Mouse (Mus musculus) stomach, postnatal 0 days (tissue): ENCODE measurements at regions not wholly inside any gene's neighbourhood (a gene's known extent, or its start where the extent isn't known, plus 50 kb on each side); places are given as distances from the start of the nearest gene placed in this dataset.

Experiments used
- ATAC-seq: fragments of 200-750 bp; cut with Nextera tagmentation; 2 replicates; pipeline ENCODE4 v1.8.0; 2017; ENCODE audit not compliant: low FRiP score, low TSS enrichment
- DNase-seq: peaks from one replicate; pipeline ENCODE4 v3.0.0-alpha.2; 2016; ENCODE audit warnings: low spot score
- H3K27ac ChIP-seq: fragments of 300-500 bp; sonication (generic); replicated peaks from 2 replicates; pipeline ENCODE4 v1.5.1; 2014; ENCODE audit warnings: mild to moderate bottlenecking, control low read depth
- H3K27me3 ChIP-seq: fragments of 300-500 bp; sonication (generic); 2 replicates; pipeline ENCODE4 v1.6.1; 2014; ENCODE audit warnings: low read length; ENCODE audit not compliant: control insufficient read depth, insufficient read depth
- H3K36me3 ChIP-seq: fragments of 300-500 bp; sonication (generic); 2 replicates; pipeline ENCODE4 v1.6.1; 2014; ENCODE audit warnings: low read length, mixed read lengths; ENCODE audit not compliant: control insufficient read depth, insufficient read depth
- H3K4me1 ChIP-seq: fragments of 300-500 bp; sonication (generic); replicated peaks from 2 replicates; pipeline ENCODE4 v1.6.1; 2014; ENCODE audit warnings: antibody characterized with exemption; ENCODE audit not compliant: control insufficient read depth, insufficient read depth
- H3K4me2 ChIP-seq: fragments of 300-500 bp; sonication (generic); replicated peaks from 2 replicates; pipeline ENCODE4 v1.6.1; 2014; ENCODE audit warnings: low read depth, mild to moderate bottlenecking, control low read depth, moderate library complexity
- H3K4me3 ChIP-seq: fragments of 300-500 bp; sonication (generic); 2 replicates; pipeline ENCODE4 v1.5.1; 2014; ENCODE audit warnings: low read depth, low read length, control low read depth
- H3K9ac ChIP-seq: fragments of 300-500 bp; sonication (generic); 2 replicates; pipeline ENCODE4 v1.6.1; 2014; ENCODE audit warnings: mild to moderate bottlenecking, low read length, control low read depth, mixed read lengths
- H3K9me3 ChIP-seq: fragments of 300-500 bp; sonication (generic); 2 replicates; pipeline ENCODE4 v1.6.1; 2016; ENCODE audit warnings: low read length; ENCODE audit not compliant: control insufficient read depth
- CTCF ChIP-seq: IDR thresholded peaks from 2 replicates; pipeline ENCODE4 v1.5.1; 2016; ENCODE audit warnings: antibody characterized with exemption, low read depth, mild to moderate bottlenecking, moderate library complexity
- EP300 ChIP-seq: optimal IDR thresholded peaks from 2 replicates; pipeline ENCODE3; 2016; ENCODE audit warnings: antibody characterized with exemption
- WGBS: fragments of 180-500 bp; shearing (Covaris S2); extraction: QIAGEN DNeasy Blood & Tissue Kit; methylation state at CpG from one replicate; pipeline ENCODE4 v1.1.7; 2014; 5-methylcytosine and 5-hydroxymethylcytosine counted together

GRCm38 (mm10) chr15:16130862-16131261, 597.7 kb upstream of the Cdh9 start:
- Histone ChIP-seq H3K27me3 (no peaks in the 10 kb centered on the region), H3K4me2 (no peak overlapping the region), H3K9ac (no peak overlapping the region), H3K27ac (no peak overlapping the region), H3K4me1 (no peaks in the 10 kb centered on the region), H3K4me3 (no peak overlapping the region), H3K36me3 (no peaks in the 10 kb centered on the region), H3K9me3 (no peaks in the 10 kb centered on the region)
- TF ChIP-seq EP300 (no peak), CTCF (no peak)
- no peak for DNase-seq
- ATAC-seq, result no peak

GRCm38 (mm10) chr15:16158164-16158563, 570.4 kb upstream of the Cdh9 start:
- Histone ChIP-seq H3K4me2 (no peak overlapping the region), H3K27ac (no peak overlapping the region), H3K9me3 (no peaks in the 10 kb centered on the region), H3K4me3 (no peak overlapping the region), H3K9ac (no peak overlapping the region), H3K27me3 (no peaks in the 10 kb centered on the region), H3K4me1 (no peaks in the 10 kb centered on the region), H3K36me3 (no peaks in the 10 kb centered on the region)
- ATAC-seq, result no peak
- no peak for TF ChIP-seq EP300
- TF ChIP-seq CTCF, result no peak
- DNase-seq, result no peak
- WGBS, result 47% methylated on average over 5 of the region's 5 CpGs

DNA sequence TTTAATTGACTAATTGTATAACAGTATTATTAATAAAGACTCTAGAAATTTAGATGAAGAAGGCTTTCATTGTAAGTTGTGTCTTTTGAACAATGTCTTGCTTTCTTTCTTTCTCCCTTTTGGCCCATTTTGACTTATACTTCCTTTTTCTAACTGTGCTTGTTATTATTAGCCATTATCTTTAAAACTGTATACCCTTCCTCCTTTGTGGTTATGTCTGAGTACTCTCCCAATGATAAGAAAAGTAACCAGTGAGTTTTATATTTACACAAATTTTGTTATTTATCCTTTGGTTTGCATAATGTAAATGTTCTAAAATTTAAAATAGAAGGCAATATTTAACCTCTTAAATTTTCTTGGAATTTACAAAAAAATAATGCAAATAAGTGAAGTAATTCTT, 564.6 kb upstream of the Cdh9 start:
- Histone ChIP-seq H3K4me2 (no peak overlapping the region), H3K4me3 (no peak overlapping the region), H3K27ac (no peak overlapping the region), H3K36me3 (no peaks in the 10 kb centered on the region), H3K9ac (no peak overlapping the region), H3K27me3 (no peaks in the 10 kb centered on the region), H3K9me3 (no peaks in the 10 kb centered on the region), H3K4me1 (no peaks in the 10 kb centered on the region)
- ATAC-seq (no peak), DNase-seq (no peak)
- TF ChIP-seq CTCF, result no peak
- TF ChIP-seq EP300, result no peak

DNA sequence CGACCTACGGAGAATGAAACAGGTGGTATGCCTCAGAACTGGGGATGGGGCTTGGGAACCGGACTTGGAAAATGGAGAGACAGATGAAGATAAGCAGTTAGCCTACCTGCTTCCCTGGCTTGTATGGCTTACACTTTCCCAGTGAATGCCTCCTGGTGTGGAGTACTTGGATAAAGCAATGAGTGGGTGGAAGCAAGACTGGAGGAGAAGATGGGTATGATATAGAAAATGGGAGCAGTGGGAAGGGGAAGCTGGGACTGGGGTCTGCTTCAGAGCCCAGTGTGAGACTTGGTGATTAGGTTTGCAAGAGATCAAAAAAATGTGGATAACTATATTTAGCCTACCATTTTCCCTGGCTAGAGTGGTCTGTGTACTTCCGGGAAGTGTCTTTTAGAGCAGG, 515.2 kb upstream of the Cdh9 start:
- DNase-seq, result no peak
- no peaks in the 10 kb centered on the region for H3K36me3 ChIP-seq
- no peak overlapping the region for H3K9ac ChIP-seq
- H3K27me3 ChIP-seq, result no peaks in the 10 kb centered on the region
- H3K9me3 ChIP-seq, result no peaks in the 10 kb centered on the region
- ATAC-seq, result no peak
- no peaks in the 10 kb centered on the region for H3K4me1 ChIP-seq
- TF ChIP-seq CTCF (no peak), EP300 (no peak)
- H3K4me3 ChIP-seq, result no peak overlapping the region
- 87% methylated on average over 4 of the region's 4 CpGs for WGBS
- no peak overlapping the region for H3K27ac ChIP-seq
- H3K4me2 ChIP-seq, result no peak overlapping the region

DNA sequence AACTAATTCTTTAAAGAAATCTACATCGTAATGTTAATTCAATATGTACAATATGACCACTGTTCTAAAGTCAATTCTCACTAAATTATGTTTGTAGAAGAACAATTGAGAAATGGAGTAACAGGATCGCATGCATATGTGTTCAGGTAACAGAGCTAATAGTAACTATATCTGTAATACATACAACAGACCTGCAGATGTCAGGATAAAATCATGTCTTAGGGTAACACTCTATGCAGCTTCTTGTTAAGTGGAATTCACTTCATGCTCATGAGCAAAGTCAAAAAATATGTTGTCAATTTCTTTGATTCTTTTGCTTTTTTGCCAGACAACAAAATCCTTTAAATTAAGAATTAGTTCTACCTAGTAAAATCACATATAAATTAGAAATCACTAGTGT, 506.9 kb upstream of the Cdh9 start:
- Histone ChIP-seq H3K9me3 (no peaks in the 10 kb centered on the region), H3K4me3 (no peak overlapping the region), H3K4me1 (no peaks in the 10 kb centered on the region), H3K36me3 (no peaks in the 10 kb centered on the region), H3K27ac (no peak overlapping the region), H3K9ac (no peak overlapping the region), H3K4me2 (no peak overlapping the region), H3K27me3 (no peaks in the 10 kb centered on the region)
- 88% methylated on average over 2 of the region's 2 CpGs for WGBS
- TF ChIP-seq CTCF (peak; percentile 28; the same call in 1 of the 2 replicates), EP300 (no peak)
- no peak for ATAC-seq
- no peak for DNase-seq

DNA sequence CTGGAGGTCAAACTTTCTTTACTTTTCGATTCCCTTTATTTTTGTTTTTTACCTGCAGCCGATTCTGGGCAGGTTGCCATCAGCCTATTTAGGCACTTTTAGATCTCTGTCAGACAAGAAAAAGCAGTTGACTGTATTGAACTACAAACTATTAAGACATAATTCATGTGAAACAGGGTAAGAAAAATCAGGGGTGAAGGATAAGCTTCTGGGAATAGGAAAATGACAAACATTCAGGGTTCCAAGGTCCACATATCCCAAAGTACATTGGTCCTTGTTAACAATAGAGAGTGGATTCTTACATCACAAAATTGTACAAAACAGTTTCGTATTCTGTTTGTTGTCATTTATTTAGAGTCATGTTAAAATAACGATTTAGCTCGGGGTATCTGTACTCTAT, 480.0 kb upstream of the Cdh9 start:
- H3K9me3 ChIP-seq, result no peaks in the 10 kb centered on the region
- no peak for TF ChIP-seq EP300
- TF ChIP-seq CTCF, result no peak
- no peak overlapping the region for H3K27ac ChIP-seq
- no peak for DNase-seq
- no peaks in the 10 kb centered on the region for H3K36me3 ChIP-seq
- H3K27me3 ChIP-seq, result no peaks in the 10 kb centered on the region
- WGBS, result 66% methylated on average over 5 of the region's 5 CpGs
- H3K4me3 ChIP-seq, result no peak overlapping the region
- H3K4me1 ChIP-seq, result no peaks in the 10 kb centered on the region
- no peak overlapping the region for H3K4me2 ChIP-seq
- ATAC-seq, result no peak
- H3K9ac ChIP-seq, result no peak overlapping the region
